Mouse (Mus musculus) urinary bladder, postnatal 36 days (tissue): ENCODE measurements around the gene Gm10842.

Experiments used
- DNase-seq, 2 experiments: peaks; one replicate each; pipeline ENCODE4 v3.0.0; 2022; ENCODE audit warnings: low spot score in 2 of 2, mixed read lengths in 1 of 2

Gm10842 gene

GRCm38 (mm10) chr11:105152357-105152899 lies 5.7 kb downstream of the Gm10842 start:
- DNase-seq: no peak

GRCm38 (mm10) chr11:105153068-105153833 lies 6.6 kb downstream of the Gm10842 start:
- DNase-seq: no peak

- DNase-seq: no peak
Observed at GRCm38 (mm10) chr11:105155915-105156314, 9.2 kb downstream of the Gm10842 start.

GRCm38 (mm10) chr11:105156748-105157267 lies 10.1 kb downstream of the Gm10842 start:
- DNase-seq: no peak

- DNase-seq: no peak
Observed at GRCm38 (mm10) chr11:105158047-105158446, 11.4 kb downstream of the Gm10842 start.

- no peak for DNase-seq
Observed at GRCm38 (mm10) chr11:105159673-105160360, 13.1 kb downstream of the Gm10842 start.

- DNase-seq: no peak
Observed at GRCm38 (mm10) chr11:105161411-105161810, 14.7 kb downstream of the Gm10842 start.

GRCm38 (mm10) chr11:105164516-105165510 lies 18.1 kb downstream of the Gm10842 start:
- DNase-seq: no peak

GRCm38 (mm10) chr11:105166780-105167179 lies 20.1 kb downstream of the Gm10842 start:
- no peak for DNase-seq

GRCm38 (mm10) chr11:105178516-105178915 lies 31.8 kb downstream of the Gm10842 start, which contains the start of gene Tlk2:
Gene Tlk2, plus strand, starts transcription at chr11:105178807.
- DNase-seq: no peak

- no peak for DNase-seq
Observed at GRCm38 (mm10) chr11:105179523-105179922, 32.8 kb downstream of the Gm10842 start.

- DNase-seq: peak; percentile 33 to 35
Observed at GRCm38 (mm10) chr11:105180471-105181091, 33.9 kb downstream of the Gm10842 start.

- DNase-seq: peak; percentile 78 to 88
Observed at GRCm38 (mm10) chr11:105181126-105181637, 34.5 kb downstream of the Gm10842 start.

- peak; percentile 26 to 53 for DNase-seq
Observed at GRCm38 (mm10) chr11:105181689-105182460, 35.2 kb downstream of the Gm10842 start.

GRCm38 (mm10) chr11:105182461-105182855 lies 35.8 kb downstream of the Gm10842 start:
- DNase-seq: no peak

- no peak for DNase-seq
Observed at GRCm38 (mm10) chr11:105184678-105185077, 38.0 kb downstream of the Gm10842 start.

GRCm38 (mm10) chr11:105192186-105192585 lies 45.5 kb downstream of the Gm10842 start:
- DNase-seq: no peak
